Mouse (Mus musculus): ENCODE data around the gene Msi1. TPM values are rescaled to one million over a fixed set of nuclear protein-coding genes. Genes with fewer than 3 reads are reported as not detected.

Msi1 gene
- not detected for total RNA-seq (2023)

GRCm38 (mm10) chr5:115429359-115430186 lies at the start of gene Msi1:
Gene Msi1, plus strand, starts transcription at chr5:115429599.

GRCm38 (mm10) chr5:115465642-115466420 lies 36.4 kb downstream of the Msi1 start, which contains the start of gene Pla2g1b:
Gene Pla2g1b, plus strand, starts transcription at chr5:115466262.

GRCm38 (mm10) chr5:115483947-115484920 lies 54.8 kb downstream of the Msi1 start, which contains the start of gene Sirt4:
Gene Sirt4, minus strand, starts transcription at chr5:115484725.

Other genes with a start within 250 kb of the Msi1 start
- not detected for gene Cabp1, start 235.2 kb upstream of the Msi1 start, total RNA-seq (2023)
- 44.8 TPM for gene Pop5, start 193.8 kb upstream of the Msi1 start, total RNA-seq (2023)
- 172 TPM for gene Rnf10, start 156.7 kb upstream of the Msi1 start, total RNA-seq (2023)
- 22.0 TPM for gene Coq5, start 149.9 kb upstream of the Msi1 start, total RNA-seq (2023)
- 224 TPM for gene Dynll1, start 128.6 kb upstream of the Msi1 start, total RNA-seq (2023)
- 35.6 TPM for gene Srsf9, start 102.4 kb upstream of the Msi1 start, total RNA-seq (2023)
- 3.8 TPM for gene Gatc, start 88.4 kb upstream of the Msi1 start, total RNA-seq (2023)
- 14.6 TPM for gene Triap1, start 88.4 kb upstream of the Msi1 start, total RNA-seq (2023)
- gene Cox6a1, start 80.6 kb upstream of the Msi1 start, total RNA-seq (2023), result 203 TPM
- not detected for gene Pla2g1b, start 36.7 kb downstream of the Msi1 start, total RNA-seq (2023)
- 12.0 TPM for gene Sirt4, start 55.1 kb downstream of the Msi1 start, total RNA-seq (2023)
- 56.7 TPM for gene Pxn, start 77.1 kb downstream of the Msi1 start, total RNA-seq (2023)
- 2,874 TPM for gene Rplp0, start 129.9 kb downstream of the Msi1 start, total RNA-seq (2023)
- 114 TPM for gene Gcn1l1, start 135.7 kb downstream of the Msi1 start, total RNA-seq (2023)
- gene Rab35, start 202.3 kb downstream of the Msi1 start, total RNA-seq (2023), result 65.6 TPM

Data from CD8-positive naive resting alpha-beta T cell, adult 57 days (primary cell).